Mouse (Mus musculus) liver, embryonic 16.5 days (tissue): ENCODE data around the gene Fbxw27. TPM values are rescaled to one million over a fixed set of nuclear protein-coding genes. Genes with fewer than 3 reads are reported as not detected.
"Not testable (repeated sequence)": the region's sequence is repeated elsewhere in the genome, so short reads cannot be mapped to it uniquely, and the experiment has no call there.

Source experiments
- ATAC-seq: fragments of 200-750 bp; cut with Nextera tagmentation; 2 replicates; pipeline ENCODE4 v1.8.0; 2017; ENCODE audit warnings: low read depth, mild to moderate bottlenecking, moderate number of reproducible peaks, moderate library complexity
- H3K27ac ChIP-seq: fragments of 300-500 bp; sonication (generic); 2 replicates; pipeline ENCODE4 v1.5.1; 2014; ENCODE audit warnings: mild to moderate bottlenecking, low read length
- H3K27me3 ChIP-seq: fragments of 300-500 bp; sonication (generic); 2 replicates; pipeline ENCODE4 v1.6.1; 2014; ENCODE audit warnings: low read depth, low read length, mixed read lengths; ENCODE audit not compliant: control insufficient read depth, insufficient read depth
- H3K36me3 ChIP-seq: fragments of 300-500 bp; sonication (generic); 2 replicates; pipeline ENCODE4 v1.6.1; 2014; ENCODE audit warnings: mild to moderate bottlenecking; ENCODE audit not compliant: control insufficient read depth, insufficient read depth
- H3K4me1 ChIP-seq: fragments of 300-500 bp; sonication (generic); 2 replicates; pipeline ENCODE4 v1.6.1; 2014; ENCODE audit warnings: low read depth, low read length, mixed read lengths; ENCODE audit not compliant: control insufficient read depth
- H3K4me2 ChIP-seq: fragments of 300-500 bp; sonication (generic); 2 replicates; pipeline ENCODE4 v1.6.1; 2014; ENCODE audit warnings: low read depth, low read length, mixed read lengths
- H3K4me3 ChIP-seq: fragments of 300-500 bp; sonication (generic); 2 replicates; pipeline ENCODE4 v1.5.1; 2014; ENCODE audit warnings: low read depth, mild to moderate bottlenecking, low read length
- H3K9ac ChIP-seq: fragments of 300-500 bp; sonication (generic); 2 replicates; pipeline ENCODE4 v1.6.1; 2014; ENCODE audit warnings: low read depth, low read length
- H3K9me3 ChIP-seq: fragments of 300-500 bp; sonication (generic); replicated peaks from 2 replicates; pipeline ENCODE4 v1.6.1; 2016; ENCODE audit warnings: low read length; ENCODE audit not compliant: control insufficient read depth
- WGBS: fragments of 180-500 bp; shearing (Covaris S2); extraction: QIAGEN DNeasy Blood & Tissue Kit; methylation state at CpG from one replicate; pipeline ENCODE4 v1.1.7; 2014; ENCODE audit not compliant: insufficient replicate concordance; 5-methylcytosine and 5-hydroxymethylcytosine counted together
- polyA plus RNA-seq: library from polyadenylated mRNA; unstranded; fragments of >200 nt; fragmentation: Nextera tagmentation; extraction: Ambion mirVana; gene quantifications from 2 replicates; pipeline ENCODE4 v1.2.1, GENCODE M21; 2015

Fbxw27 gene
- polyA plus RNA-seq: not detected in 2 replicates

DNA sequence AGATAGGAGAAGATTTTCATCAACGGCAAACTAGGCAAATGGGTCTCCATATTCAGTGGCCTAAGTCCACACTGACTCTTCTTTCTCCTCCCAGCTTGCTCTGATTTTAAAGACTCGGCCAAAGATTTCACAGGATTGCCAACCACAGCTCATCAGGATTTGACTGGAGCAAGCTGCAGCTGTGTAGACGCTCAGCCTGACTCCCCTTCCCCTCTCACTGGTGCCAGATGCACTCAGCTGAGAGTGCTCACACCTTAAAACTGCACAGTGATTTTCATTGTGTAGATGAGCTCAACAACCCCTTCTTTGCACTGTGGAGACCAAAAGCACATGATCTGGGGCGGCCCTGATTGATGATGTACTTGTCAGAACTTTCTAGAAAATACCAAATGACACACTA is at the start of gene Fbxw27:
TSS of gene Fbxw27 (minus strand) at position 101 of the 400 bp plus-strand sequence.
- H3K9me3 ChIP-seq, H3K9ac ChIP-seq, ATAC-seq, H3K27me3 ChIP-seq, H3K4me2 ChIP-seq, H3K36me3 ChIP-seq, H3K27ac ChIP-seq, H3K4me1 ChIP-seq, H3K4me3 ChIP-seq: not testable (repeated sequence)
- WGBS: 54% methylated on average over 4 of the region's 4 CpGs

DNA sequence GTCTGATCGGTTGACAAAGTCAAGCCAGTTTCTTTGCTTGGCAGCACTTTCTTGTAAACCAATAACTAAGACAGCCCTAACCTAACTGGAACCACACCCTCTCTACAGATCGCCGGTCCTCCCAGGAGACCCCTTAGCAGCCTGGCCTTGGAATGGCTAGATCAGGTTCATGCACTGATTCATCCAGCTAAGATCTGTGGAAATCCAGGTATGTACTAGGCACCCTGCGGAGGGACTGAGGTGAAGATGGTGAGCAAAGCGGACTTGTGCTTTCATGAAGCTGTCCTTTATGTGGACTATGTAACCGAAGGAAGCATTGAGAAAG is 42.6 kb upstream of the Fbxw27 start:
- Histone ChIP-seq H3K27me3 (no peaks in the 10 kb centered on the region), H3K9ac (peak overlapping the region; percentile 76), H3K27ac (no peak overlapping the region), H3K9me3 (no peaks in the 10 kb centered on the region), H3K36me3 (no peaks in the 10 kb centered on the region), H3K4me2 (peak overlapping the region; percentile 87), H3K4me1 (peaks cover 6% of the 10 kb centered on the region; the same call in 1 of the 2 replicates), H3K4me3 (peak overlapping the region; percentile 79)
- peak; percentile 1; the same call in 1 of the 2 replicates for ATAC-seq
- 10% methylated on average over 6 of the region's 6 CpGs for WGBS

DNA sequence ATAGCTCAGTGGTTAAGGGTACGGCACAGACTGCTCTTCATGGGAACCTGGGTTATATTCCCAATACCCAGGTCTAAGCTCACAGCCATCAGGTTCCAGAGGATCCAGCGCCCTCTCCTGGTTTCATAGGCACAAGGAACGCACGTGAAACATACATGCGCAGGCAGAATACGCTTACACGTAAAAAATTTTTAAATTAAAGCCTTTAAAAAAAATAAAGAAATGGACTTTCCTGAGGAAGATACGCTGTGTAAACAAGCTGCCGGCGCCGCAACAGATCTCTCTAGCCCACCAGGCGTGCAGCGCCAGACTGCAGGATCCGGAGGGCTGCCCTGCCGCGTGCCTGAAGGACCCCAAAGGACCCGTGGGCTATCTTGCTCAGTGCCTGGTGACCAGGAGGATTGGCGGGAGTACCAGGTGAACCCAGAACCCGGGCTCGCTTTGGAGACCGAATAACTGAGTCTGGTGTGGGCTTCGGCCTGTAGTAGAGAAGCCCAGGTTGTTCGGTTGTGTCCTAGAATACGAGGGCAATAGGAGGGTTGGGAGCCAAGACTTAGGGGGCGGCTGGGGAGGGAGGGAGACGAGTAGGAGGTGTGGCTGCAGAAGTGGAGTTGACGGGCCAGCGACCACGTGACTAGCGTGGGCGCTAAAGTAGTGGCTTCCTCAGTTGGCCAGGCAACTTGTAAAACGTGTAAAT is 42.1 kb upstream of the Fbxw27 start, which contains the start of gene Nme6:
TSS of gene Nme6 (plus strand) at position 359 of the 697 bp plus-strand sequence.
- Histone ChIP-seq H3K4me1 (peaks cover 6% of the 10 kb centered on the region; the same call in 1 of the 2 replicates), H3K9ac (peak within 1 kb of the TSS; percentile 76), H3K36me3 (no peaks in the 10 kb centered on the region), H3K27ac (peak within 1 kb of the TSS; percentile 77), H3K27me3 (no peaks in the 10 kb centered on the region), H3K9me3 (no peaks in the 10 kb centered on the region), H3K4me3 (peak within 1 kb of the TSS; percentile 79), H3K4me2 (peak within 1 kb of the TSS; percentile 87)
- under 1% methylated on average over 32 of the region's 32 CpGs for WGBS
- ATAC-seq: peak; percentile 95

DNA sequence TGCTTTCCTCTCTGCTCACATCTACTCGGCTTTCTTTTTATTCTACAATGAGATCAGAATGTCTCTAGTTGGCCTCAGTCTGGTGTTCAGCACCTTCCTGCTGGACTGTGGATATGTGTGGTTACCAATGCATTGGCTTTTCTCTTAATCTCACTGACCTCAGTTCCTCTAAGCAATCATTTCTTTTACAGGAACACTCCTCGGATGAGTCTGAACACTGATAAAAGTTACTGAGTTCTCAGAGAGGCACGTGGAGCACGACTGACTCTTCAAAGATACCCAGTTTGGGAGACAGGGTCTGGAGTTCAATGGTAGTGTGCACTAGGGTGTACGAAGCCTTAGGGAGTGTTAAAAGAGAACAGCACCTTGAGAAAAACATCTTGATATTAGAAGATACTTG is 35.7 kb upstream of the Fbxw27 start:
- no peak overlapping the region for H3K27ac ChIP-seq
- peak; percentile 55 for ATAC-seq
- H3K4me1 ChIP-seq: peaks cover 7% of the 10 kb centered on the region
- no peak overlapping the region for H3K4me2 ChIP-seq
- WGBS: 25% methylated on average over 5 of the region's 5 CpGs
- H3K36me3 ChIP-seq: no peaks in the 10 kb centered on the region
- no peaks in the 10 kb centered on the region for H3K9me3 ChIP-seq
- H3K27me3 ChIP-seq: no peaks in the 10 kb centered on the region
- no peak overlapping the region for H3K9ac ChIP-seq
- no peak overlapping the region for H3K4me3 ChIP-seq

DNA sequence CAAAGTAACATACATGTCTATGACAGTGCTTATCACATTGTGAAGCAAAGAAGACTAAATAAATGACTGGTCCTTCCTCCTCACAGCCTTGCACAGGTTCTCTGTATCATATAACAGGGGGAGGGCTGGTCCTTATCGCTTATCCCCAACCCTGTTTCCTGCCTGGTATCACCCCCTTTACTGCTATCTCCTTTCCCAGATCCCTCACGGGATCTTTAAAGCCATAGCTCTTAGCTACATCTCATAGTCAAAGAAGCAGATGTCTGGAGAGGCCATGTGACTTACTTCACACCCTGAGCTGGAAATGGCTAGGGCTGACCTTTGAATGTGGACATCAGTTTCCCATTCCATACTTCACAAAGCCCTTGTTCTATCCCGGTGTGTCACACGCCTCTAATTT is 35.3 kb upstream of the Fbxw27 start:
- no peak overlapping the region for H3K9ac ChIP-seq
- peak; percentile 87 for ATAC-seq
- H3K36me3 ChIP-seq: no peaks in the 10 kb centered on the region
- 21% methylated on average over 4 of the region's 4 CpGs for WGBS
- no peaks in the 10 kb centered on the region for H3K27me3 ChIP-seq
- H3K9me3 ChIP-seq: no peaks in the 10 kb centered on the region
- peaks cover 7% of the 10 kb centered on the region for H3K4me1 ChIP-seq
- no peak overlapping the region for H3K4me2 ChIP-seq
- H3K4me3 ChIP-seq: no peak overlapping the region
- no peak overlapping the region for H3K27ac ChIP-seq

DNA sequence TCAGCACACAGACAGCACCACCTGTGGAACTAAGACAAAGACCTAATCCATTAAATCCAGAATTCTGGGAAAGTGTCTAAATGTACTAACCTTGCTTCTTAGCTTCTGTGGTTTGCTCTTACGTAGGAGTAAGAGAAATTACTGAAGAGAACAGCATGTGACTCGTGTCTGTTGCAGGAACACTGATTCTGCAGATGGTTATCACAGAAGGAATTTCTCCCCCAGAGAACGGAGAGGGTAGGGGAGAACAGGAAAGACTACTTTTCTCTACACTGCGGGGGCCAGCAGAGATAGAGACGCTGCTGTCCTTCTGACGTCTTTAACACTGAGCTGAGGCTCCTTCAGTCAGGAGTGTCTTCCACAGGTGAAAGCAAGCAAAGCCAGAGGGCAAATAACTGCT is 25.9 kb upstream of the Fbxw27 start:
- Histone ChIP-seq H3K4me2 (no peak overlapping the region), H3K9ac (no peak overlapping the region), H3K4me3 (no peak overlapping the region), H3K4me1 (no peaks in the 10 kb centered on the region), H3K27me3 (no peaks in the 10 kb centered on the region), H3K36me3 (no peaks in the 10 kb centered on the region), H3K9me3 (no peaks in the 10 kb centered on the region), H3K27ac (no peak overlapping the region)
- ATAC-seq: no peak
- WGBS: 23% methylated on average over 6 of the region's 6 CpGs

DNA sequence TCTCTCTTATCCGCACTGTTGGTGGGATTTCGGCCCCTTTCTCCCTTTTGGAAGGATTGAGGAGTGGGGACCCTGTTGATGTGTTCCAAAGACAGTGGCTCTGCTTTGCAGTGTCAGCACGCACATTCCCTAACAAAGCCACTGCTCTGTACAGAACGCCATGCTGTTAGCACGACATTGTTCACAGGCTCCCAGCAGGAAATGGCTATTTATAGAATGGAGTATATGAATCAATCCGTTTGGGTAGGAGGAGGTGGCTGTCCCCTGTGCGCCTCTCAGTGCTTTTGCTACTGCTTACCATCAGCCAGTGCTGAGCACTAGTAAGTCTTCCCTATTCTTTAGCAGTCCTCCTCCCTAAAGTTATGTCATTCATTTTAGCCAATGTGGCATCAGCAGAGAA is 23.0 kb upstream of the Fbxw27 start:
- H3K9me3 ChIP-seq: no peaks in the 10 kb centered on the region
- H3K4me1 ChIP-seq: no peaks in the 10 kb centered on the region
- H3K4me3 ChIP-seq: no peak overlapping the region
- H3K27me3 ChIP-seq: no peaks in the 10 kb centered on the region
- WGBS: 29% methylated on average over 7 of the region's 7 CpGs
- no peak for ATAC-seq
- H3K36me3 ChIP-seq: no peaks in the 10 kb centered on the region
- no peak overlapping the region for H3K4me2 ChIP-seq
- H3K9ac ChIP-seq: no peak overlapping the region
- H3K27ac ChIP-seq: no peak overlapping the region

DNA sequence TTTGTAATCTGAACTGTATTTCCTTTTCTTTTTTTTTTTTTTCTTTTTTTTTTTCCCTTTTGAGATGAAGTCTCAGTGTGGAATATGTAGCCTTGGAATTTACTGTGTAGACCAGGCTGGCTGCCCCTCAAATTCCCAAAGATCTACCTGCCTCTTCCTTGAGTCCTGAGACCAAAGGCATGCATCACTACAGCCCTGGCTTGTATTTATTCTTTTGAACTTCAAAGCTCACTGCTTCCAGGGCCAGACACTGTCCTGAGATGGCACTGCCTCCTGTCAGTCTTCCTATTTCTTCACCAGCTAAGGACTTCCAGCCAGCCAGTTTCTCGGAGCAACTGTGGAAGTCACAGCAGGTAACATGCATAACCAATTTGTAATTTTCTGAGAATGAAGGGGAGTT is 21.5 kb upstream of the Fbxw27 start, which contains the start of gene Spink8:
TSS of gene Spink8 (plus strand) at position 301 of the 400 bp plus-strand sequence.
- H3K4me1 ChIP-seq: no peaks in the 10 kb centered on the region
- 71% methylated on average over 1 of the region's 1 CpGs for WGBS
- H3K4me3 ChIP-seq: no peak within 1 kb of the TSS
- H3K9ac ChIP-seq: no peak within 1 kb of the TSS
- H3K36me3 ChIP-seq: no peaks in the 10 kb centered on the region
- no peaks in the 10 kb centered on the region for H3K27me3 ChIP-seq
- ATAC-seq: no peak
- H3K9me3 ChIP-seq: no peaks in the 10 kb centered on the region
- no peak within 1 kb of the TSS for H3K4me2 ChIP-seq
- H3K27ac ChIP-seq: no peak within 1 kb of the TSS

DNA sequence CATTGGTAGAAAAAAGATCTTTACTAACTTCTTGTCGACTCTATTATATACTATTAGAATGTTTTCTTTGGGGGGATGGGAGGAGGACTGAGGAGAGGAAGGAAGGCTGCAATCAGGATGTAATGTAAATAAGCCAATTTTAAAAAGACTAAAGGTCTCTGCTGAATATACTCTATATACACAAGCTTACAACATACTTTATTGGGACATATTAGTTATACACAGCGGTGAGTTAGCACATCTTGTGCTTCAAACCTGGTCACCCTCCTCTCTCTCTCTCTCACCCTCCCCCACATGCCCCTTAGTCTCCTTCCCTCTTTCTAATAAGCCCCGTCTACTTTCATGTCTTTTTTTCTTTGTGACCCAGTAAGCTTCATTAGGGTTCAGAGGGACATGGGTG is 17.4 kb upstream of the Fbxw27 start:
- ATAC-seq: no peak
- Histone ChIP-seq H3K27me3 (no peaks in the 10 kb centered on the region), H3K4me1 (no peaks in the 10 kb centered on the region), H3K4me2 (no peak overlapping the region), H3K27ac (no peak overlapping the region), H3K9me3 (no peaks in the 10 kb centered on the region), H3K4me3 (no peak overlapping the region), H3K9ac (no peak overlapping the region), H3K36me3 (no peaks in the 10 kb centered on the region)
- WGBS: 30% methylated on average over 3 of the region's 3 CpGs
